Mouse (Mus musculus): ENCODE measurements at regions not wholly inside any gene's neighbourhood (a gene's known extent, or its start where the extent isn't known, plus 50 kb on each side); places are given as distances from the start of the nearest gene placed in this dataset.

GRCm38 (mm10) chr5:118331286-118331607 is 86.2 kb downstream of the 2410131K14Rik start:
- H3K27ac ChIP-seq (ENCODE audit: low read depth, low read length) = no peak overlapping the region
- H3K27me3 ChIP-seq (replicated peaks; ENCODE audit: control insufficient read depth, insufficient read depth, low read length) = peaks cover 63% of the 10 kb centered on the region
- H3K4me3 ChIP-seq (ENCODE audit: low read depth, low read length) = no peak overlapping the region
- ATAC-seq (replicated peaks; ENCODE audit: low FRiP score) = no peak
- WGBS = 24% methylated on average over 14 of the region's 14 CpGs
- DNase-seq (ENCODE audit: low spot score) = no peak
- H3K9me3 ChIP-seq (ENCODE audit: control insufficient read depth, low read length) = no peaks in the 10 kb centered on the region
- H3K36me3 ChIP-seq (ENCODE audit: control insufficient read depth, insufficient read depth, low read length) = no peaks in the 10 kb centered on the region
- H3K9ac ChIP-seq (ENCODE audit: low read depth, low read length) = no peak overlapping the region
- peak overlapping the region; percentile 80 for H3K4me2 ChIP-seq
- peaks cover 12% of the 10 kb centered on the region for H3K4me1 ChIP-seq (replicated peaks; ENCODE audit: control insufficient read depth, insufficient read depth, low read length)

- ATAC-seq (replicated peaks; ENCODE audit: low FRiP score) = no peak
- Histone ChIP-seq H3K4me1 (replicated peaks; ENCODE audit: control insufficient read depth, insufficient read depth, low read length) (peaks cover 12% of the 10 kb centered on the region), H3K4me2 (peak overlapping the region; percentile 80), H3K4me3 (ENCODE audit: low read depth, low read length) (peak overlapping the region; percentile 46), H3K9ac (ENCODE audit: low read depth, low read length) (peak overlapping the region; percentile 60), H3K27me3 (replicated peaks; ENCODE audit: control insufficient read depth, insufficient read depth, low read length) (peaks cover 57% of the 10 kb centered on the region), H3K36me3 (ENCODE audit: control insufficient read depth, insufficient read depth, low read length) (no peaks in the 10 kb centered on the region), H3K27ac (ENCODE audit: low read depth, low read length) (no peak overlapping the region; the same call in 1 of the 2 replicates), H3K9me3 (ENCODE audit: control insufficient read depth, low read length) (no peaks in the 10 kb centered on the region)
- DNase-seq (ENCODE audit: low spot score) = peak; percentile 77
- WGBS = 1% methylated on average over 32 of the region's 32 CpGs
Observed at GRCm38 (mm10) chr5:118331608-118332394, 86.8 kb downstream of the 2410131K14Rik start.

- peaks cover 10% of the 10 kb centered on the region for H3K4me1 ChIP-seq (replicated peaks; ENCODE audit: control insufficient read depth, insufficient read depth, low read length)
- H3K9me3 ChIP-seq (ENCODE audit: control insufficient read depth, low read length) = no peaks in the 10 kb centered on the region
- DNase-seq (ENCODE audit: low spot score) (no peak), ATAC-seq (replicated peaks; ENCODE audit: low FRiP score) (no peak)
- peaks cover 39% of the 10 kb centered on the region for H3K27me3 ChIP-seq (replicated peaks; ENCODE audit: control insufficient read depth, insufficient read depth, low read length)
- H3K27ac ChIP-seq (ENCODE audit: low read depth, low read length) = no peak overlapping the region
- H3K36me3 ChIP-seq (ENCODE audit: control insufficient read depth, insufficient read depth, low read length) = no peaks in the 10 kb centered on the region
- WGBS = 87% methylated on average over 2 of the region's 2 CpGs
- no peak overlapping the region for H3K4me2 ChIP-seq
- H3K4me3 ChIP-seq (ENCODE audit: low read depth, low read length) = no peak overlapping the region
- no peak overlapping the region for H3K9ac ChIP-seq (ENCODE audit: low read depth, low read length)
Observed at GRCm38 (mm10) chr5:118334054-118334453, 89.0 kb downstream of the 2410131K14Rik start.

- H3K4me2 ChIP-seq = no peak overlapping the region
- no peak overlapping the region for H3K27ac ChIP-seq (ENCODE audit: low read depth, low read length)
- 88% methylated on average over 8 of the region's 8 CpGs for WGBS
- no peak overlapping the region for H3K9ac ChIP-seq (ENCODE audit: low read depth, low read length)
- no peaks in the 10 kb centered on the region for H3K4me1 ChIP-seq (replicated peaks; ENCODE audit: control insufficient read depth, insufficient read depth, low read length)
- no peak overlapping the region for H3K4me3 ChIP-seq (ENCODE audit: low read depth, low read length)
- no peak for DNase-seq (ENCODE audit: low spot score)
- H3K27me3 ChIP-seq (replicated peaks; ENCODE audit: control insufficient read depth, insufficient read depth, low read length) = peaks cover under 1% of the 10 kb centered on the region
- H3K9me3 ChIP-seq (ENCODE audit: control insufficient read depth, low read length) = no peaks in the 10 kb centered on the region
- H3K36me3 ChIP-seq (ENCODE audit: control insufficient read depth, insufficient read depth, low read length) = no peaks in the 10 kb centered on the region
- no peak for ATAC-seq (replicated peaks; ENCODE audit: low FRiP score)
Observed at GRCm38 (mm10) chr5:118338186-118338585, 93.2 kb downstream of the 2410131K14Rik start.

- H3K4me3 ChIP-seq (ENCODE audit: low read depth, low read length) = no peak overlapping the region
- no peak overlapping the region for H3K9ac ChIP-seq (ENCODE audit: low read depth, low read length)
- H3K27ac ChIP-seq (ENCODE audit: low read depth, low read length) = no peak overlapping the region
- DNase-seq (ENCODE audit: low spot score) = no peak
- H3K36me3 ChIP-seq (ENCODE audit: control insufficient read depth, insufficient read depth, low read length) = no peaks in the 10 kb centered on the region
- 0 out of 2 replicates have a peak, but pooled peaks cover 3% of the 10 kb centered on the region for H3K4me1 ChIP-seq (replicated peaks; ENCODE audit: control insufficient read depth, insufficient read depth, low read length)
- H3K9me3 ChIP-seq (ENCODE audit: control insufficient read depth, low read length) = no peaks in the 10 kb centered on the region
- no peak overlapping the region for H3K4me2 ChIP-seq
- WGBS = 54% methylated on average over 22 of the region's 22 CpGs
- H3K27me3 ChIP-seq (replicated peaks; ENCODE audit: control insufficient read depth, insufficient read depth, low read length) = peaks cover 6% of the 10 kb centered on the region
- ATAC-seq (replicated peaks; ENCODE audit: low FRiP score) = no peak
Observed at GRCm38 (mm10) chr5:118339676-118340661, 94.9 kb downstream of the 2410131K14Rik start.

- WGBS = 24% methylated on average over 19 of the region's 19 CpGs
Observed at GRCm38 (mm10) chr5:118343444-118344320, 98.7 kb downstream of the 2410131K14Rik start.

GRCm38 (mm10) chr5:118345226-118345625 is 100.2 kb downstream of the 2410131K14Rik start:
- DNase-seq (ENCODE audit: low spot score) (no peak), ATAC-seq (replicated peaks; ENCODE audit: low FRiP score) (no peak)
- Histone ChIP-seq H3K9ac (ENCODE audit: low read depth, low read length) (no peak overlapping the region), H3K4me3 (ENCODE audit: low read depth, low read length) (no peak overlapping the region), H3K4me2 (no peak overlapping the region), H3K4me1 (replicated peaks; ENCODE audit: control insufficient read depth, insufficient read depth, low read length) (0 out of 2 replicates have a peak, but pooled peaks cover 3% of the 10 kb centered on the region), H3K27ac (ENCODE audit: low read depth, low read length) (no peak overlapping the region), H3K27me3 (replicated peaks; ENCODE audit: control insufficient read depth, insufficient read depth, low read length) (peaks cover 6% of the 10 kb centered on the region), H3K9me3 (ENCODE audit: control insufficient read depth, low read length) (no peaks in the 10 kb centered on the region), H3K36me3 (ENCODE audit: control insufficient read depth, insufficient read depth, low read length) (no peaks in the 10 kb centered on the region)
- WGBS = 77% methylated on average over 3 of the region's 3 CpGs

More at GRCm38 (mm10) chr5:118343444-118344320, 98.7 kb downstream of the 2410131K14Rik start:
- DNase-seq (ENCODE audit: low spot score) (no peak), ATAC-seq (replicated peaks; ENCODE audit: low FRiP score) (no peak)
- no peak overlapping the region for H3K9ac ChIP-seq (ENCODE audit: low read depth, low read length)
- H3K27me3 ChIP-seq (replicated peaks; ENCODE audit: control insufficient read depth, insufficient read depth, low read length) = peaks cover 6% of the 10 kb centered on the region
- no peak overlapping the region for H3K4me2 ChIP-seq
- no peak overlapping the region for H3K27ac ChIP-seq (ENCODE audit: low read depth, low read length)
- H3K4me1 ChIP-seq (replicated peaks; ENCODE audit: control insufficient read depth, insufficient read depth, low read length) = 0 out of 2 replicates have a peak, but pooled peaks cover 3% of the 10 kb centered on the region
- no peaks in the 10 kb centered on the region for H3K36me3 ChIP-seq (ENCODE audit: control insufficient read depth, insufficient read depth, low read length)
- no peak overlapping the region for H3K4me3 ChIP-seq (ENCODE audit: low read depth, low read length)
- H3K9me3 ChIP-seq (ENCODE audit: control insufficient read depth, low read length) = no peaks in the 10 kb centered on the region

GRCm38 (mm10) chr5:118349057-118349456 is 104.0 kb downstream of the 2410131K14Rik start:
- DNase-seq (ENCODE audit: low spot score) = no peak
- no peak for ATAC-seq (replicated peaks; ENCODE audit: low FRiP score)
- Histone ChIP-seq H3K4me2 (no peak overlapping the region), H3K9me3 (ENCODE audit: control insufficient read depth, low read length) (no peaks in the 10 kb centered on the region), H3K4me3 (ENCODE audit: low read depth, low read length) (no peak overlapping the region), H3K27ac (ENCODE audit: low read depth, low read length) (no peak overlapping the region), H3K36me3 (ENCODE audit: control insufficient read depth, insufficient read depth, low read length) (no peaks in the 10 kb centered on the region), H3K9ac (ENCODE audit: low read depth, low read length) (no peak overlapping the region), H3K4me1 (replicated peaks; ENCODE audit: control insufficient read depth, insufficient read depth, low read length) (no peaks in the 10 kb centered on the region), H3K27me3 (replicated peaks; ENCODE audit: control insufficient read depth, insufficient read depth, low read length) (peaks cover under 1% of the 10 kb centered on the region; the same call in 1 of the 2 replicates)
- WGBS = 90% methylated on average over 3 of the region's 3 CpGs
